Mouse (Mus musculus): ENCODE data around the gene Lpgat1. TPM values are rescaled to one million over a fixed set of nuclear protein-coding genes. Genes with fewer than 3 reads are reported as not detected.
A peak's percentile ranks its signal among the peaks of the same experiment; 100 is the strongest.

Gene Lpgat1
- total RNA-seq, 2 experiments from 2014 or later = 20.8 to 21.5 TPM

DNA sequence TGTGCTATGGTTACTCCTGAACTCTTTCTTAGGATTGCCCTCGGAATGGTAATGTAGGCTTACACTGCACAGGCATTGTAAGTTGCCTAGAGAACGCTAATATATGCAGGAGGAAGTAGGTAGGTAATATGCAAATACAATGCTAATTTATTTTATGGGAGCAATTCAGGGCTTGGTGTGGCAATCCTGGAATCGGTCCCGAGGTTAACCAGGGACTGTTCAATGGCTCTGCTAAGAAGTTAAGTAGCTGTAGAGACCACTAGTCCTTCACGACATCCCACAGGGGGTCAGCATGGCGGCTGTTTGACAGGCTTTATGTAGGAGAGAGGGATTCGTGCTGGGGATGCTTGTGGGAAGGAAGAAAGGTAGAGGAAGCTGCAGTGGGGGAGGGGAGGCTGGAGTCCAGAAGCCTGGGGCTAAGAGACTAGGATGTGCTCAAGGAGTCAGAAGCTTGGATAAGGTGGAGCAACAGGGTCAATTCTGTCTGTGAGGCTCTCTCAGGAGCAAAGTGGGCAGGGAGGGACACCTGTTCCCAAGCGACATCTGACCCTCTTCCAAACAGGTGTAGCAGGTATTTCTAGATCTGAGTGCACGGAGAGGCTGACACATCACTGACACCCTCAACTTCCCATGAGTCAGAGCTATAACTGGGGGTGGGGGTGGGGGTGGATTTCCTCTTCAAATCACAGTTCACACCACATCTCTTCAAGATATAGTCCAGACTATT, 84.6 kb downstream of the Lpgat1 start:
- intact Hi-C loops (cut with DNase I; ENCODE audit: low total_unique reads) = no loop called here
- DNase-seq = no peak

DNA sequence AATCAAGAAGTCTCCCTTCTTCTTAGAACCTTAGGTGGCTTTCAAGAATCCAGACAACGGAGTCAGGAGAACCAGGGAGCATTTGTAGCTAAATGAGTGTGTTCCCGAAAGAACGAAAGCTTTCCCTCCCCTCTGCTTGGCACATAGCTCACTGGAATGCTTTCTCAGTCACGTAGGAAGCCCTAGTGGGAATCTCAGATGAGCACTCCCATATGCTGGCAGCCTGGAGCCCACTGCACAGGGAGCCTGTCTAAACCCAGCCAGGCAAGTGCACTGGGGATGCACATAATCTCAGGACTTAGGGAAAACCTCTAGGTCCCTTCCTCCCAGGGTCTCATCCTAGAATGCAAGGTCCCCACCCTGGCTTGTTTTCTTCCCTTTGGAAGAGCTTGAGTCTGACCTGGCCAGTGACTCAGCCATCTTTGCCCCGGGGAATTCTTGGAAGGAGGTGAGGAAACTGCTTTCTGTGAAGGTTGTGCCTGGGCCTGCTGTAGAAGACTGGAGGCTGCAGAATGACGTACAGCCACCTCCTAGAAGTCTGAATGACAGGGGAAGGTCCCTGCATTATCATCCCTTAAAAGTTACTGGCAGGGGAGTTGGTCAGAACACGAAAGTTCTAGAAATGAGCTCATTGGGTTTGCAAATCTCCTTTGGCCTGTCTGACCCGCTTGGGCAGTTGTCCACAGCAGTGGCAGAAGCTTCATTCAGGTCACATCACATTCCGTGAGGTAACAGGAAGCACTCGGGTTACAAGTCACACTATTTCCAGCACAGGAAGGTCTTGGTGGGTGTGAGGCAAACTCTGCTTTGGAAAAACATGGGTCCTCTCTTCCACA, 85.4 kb downstream of the Lpgat1 start:
- DNase-seq = no peak
- intact Hi-C loops (cut with DNase I; ENCODE audit: low total_unique reads) = no loop called here

DNA sequence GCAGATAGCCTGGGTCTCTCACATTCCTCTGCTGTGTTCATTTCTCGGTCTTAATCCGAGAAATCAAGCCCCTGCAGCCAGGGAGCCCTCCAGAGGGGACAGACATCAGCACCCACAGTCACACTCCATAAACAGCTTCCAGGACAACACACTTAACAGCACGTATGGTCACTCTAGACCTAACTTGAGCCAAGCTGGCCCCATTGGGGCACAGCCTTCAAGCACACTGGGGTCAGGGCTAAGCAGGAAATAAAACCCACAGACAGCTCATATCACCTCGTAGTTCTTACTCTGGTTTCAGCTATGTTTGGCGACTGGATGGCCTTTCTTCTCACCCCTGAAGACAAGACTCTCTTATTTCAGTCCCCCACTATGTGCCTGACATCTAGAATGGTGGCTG, 87.1 kb downstream of the Lpgat1 start:
- no peak for DNase-seq

DNA sequence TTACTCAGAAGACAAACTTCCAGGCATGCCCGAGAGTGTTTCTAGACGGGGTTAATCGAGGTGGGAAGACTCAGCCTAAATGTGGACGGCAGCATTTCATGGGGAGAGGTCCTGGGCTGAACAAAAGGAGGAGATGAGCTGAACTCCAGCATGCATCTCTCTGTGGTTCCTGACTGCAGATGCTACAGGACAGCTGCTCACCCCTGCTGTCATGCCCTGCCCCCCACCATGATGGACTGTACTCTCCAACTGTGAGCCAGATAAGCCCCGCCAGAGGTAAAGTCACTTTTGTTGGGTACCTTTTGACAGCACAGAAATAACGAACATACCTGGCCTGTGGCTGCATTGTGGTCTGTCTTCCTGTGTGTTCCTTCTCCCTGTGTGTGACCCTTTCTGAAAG, 88.2 kb downstream of the Lpgat1 start:
- intact Hi-C loops (cut with DNase I; ENCODE audit: low total_unique reads) = no loop called here
- DNase-seq = no peak

More for the DNA sequence above, 87.1 kb downstream of the Lpgat1 start:
- intact Hi-C loops (cut with DNase I; ENCODE audit: low total_unique reads) = no loop called here

DNA sequence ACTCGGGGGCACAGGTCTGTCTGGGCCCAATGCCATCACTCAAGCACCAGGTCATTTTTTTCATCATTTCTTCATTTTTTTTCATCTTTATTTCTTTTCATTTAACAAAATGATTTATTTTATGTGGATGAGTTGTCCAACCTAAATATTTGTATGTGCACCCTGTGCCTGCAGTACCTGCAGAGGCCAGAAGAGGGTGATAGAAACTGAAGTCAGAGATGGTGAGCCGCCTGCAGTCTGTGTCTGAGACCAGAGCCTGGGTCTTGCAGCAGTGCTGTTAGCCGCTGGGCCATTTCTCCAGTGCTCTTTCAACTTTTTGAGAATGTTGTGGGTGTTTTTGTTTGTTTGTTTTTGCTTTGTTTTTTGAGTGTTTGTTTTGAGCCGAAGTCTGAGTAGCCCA, 89.1 kb downstream of the Lpgat1 start:
- intact Hi-C loops (cut with DNase I; ENCODE audit: low total_unique reads) = no loop called here

DNA sequence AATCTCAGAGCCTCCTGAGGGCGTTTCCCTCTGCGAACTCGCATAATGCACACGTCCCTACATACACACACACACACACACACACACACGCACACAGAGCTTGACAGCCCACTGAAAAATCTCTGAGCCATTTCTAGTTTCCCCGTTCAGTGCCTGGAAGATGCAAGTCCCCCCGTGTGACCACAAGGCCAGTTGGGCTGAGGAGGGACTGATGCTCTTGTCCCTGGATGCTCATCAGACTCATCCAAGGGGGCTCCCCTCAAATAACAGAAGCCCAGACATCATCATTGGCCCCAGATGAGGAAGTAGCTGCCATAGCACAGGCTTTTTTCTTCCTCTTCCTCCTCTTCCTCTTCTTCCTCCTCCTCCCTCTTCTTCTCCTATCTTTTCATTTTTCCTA, 90.3 kb downstream of the Lpgat1 start:
- DNase-seq = no peak
- intact Hi-C loops (cut with DNase I; ENCODE audit: low total_unique reads) = no loop called here

More for the DNA sequence above, 89.1 kb downstream of the Lpgat1 start:
- no peak for DNase-seq

DNA sequence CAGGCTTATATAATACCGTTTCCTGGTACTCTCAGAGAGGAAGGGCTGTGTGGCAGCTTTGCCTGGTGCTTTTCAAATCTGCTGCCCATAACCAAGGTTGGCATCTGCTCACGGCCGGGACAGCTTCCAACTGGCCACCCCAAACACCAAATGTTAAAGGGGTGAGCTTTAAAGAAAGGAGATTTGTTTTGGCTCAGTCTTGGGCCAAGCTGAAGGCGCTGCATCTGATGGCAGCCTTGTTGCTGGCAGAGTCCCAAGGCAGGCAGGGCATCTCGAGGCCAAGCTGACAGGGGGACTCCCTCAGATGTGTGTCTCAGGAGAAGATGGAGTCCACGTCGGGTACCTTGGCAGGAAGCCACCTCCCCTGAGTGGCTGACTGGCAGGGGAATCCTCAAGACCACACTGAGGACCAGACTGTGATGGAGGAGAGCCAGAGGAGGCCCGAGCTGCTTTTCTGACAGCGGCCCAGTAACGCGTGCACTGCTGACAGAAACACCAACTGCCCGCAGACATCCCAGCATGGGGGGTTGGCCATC, 91.1 kb downstream of the Lpgat1 start:
- peak; percentile 29 for DNase-seq
- intact Hi-C loops (cut with DNase I; ENCODE audit: low total_unique reads) = no loop called here

DNA sequence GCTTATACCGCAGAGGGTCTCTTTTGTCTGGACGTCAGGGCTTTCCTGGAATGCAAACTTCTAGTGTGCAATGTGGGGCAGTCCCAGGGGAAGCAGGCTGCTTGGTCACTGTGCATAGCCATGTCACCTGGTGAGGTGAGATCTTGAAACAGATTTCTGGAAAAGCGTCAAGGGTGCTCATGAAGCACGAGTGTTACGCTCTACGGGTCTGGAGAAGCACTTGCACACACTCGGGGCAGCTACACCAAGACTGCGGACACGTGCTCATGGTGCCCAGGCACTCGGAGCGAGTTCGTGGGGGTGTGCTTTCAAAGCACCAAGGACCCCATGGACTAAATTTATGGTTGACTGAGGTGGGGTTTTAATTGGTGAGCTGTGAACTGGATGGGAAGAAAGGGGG, 94.1 kb downstream of the Lpgat1 start:
- intact Hi-C loops (cut with DNase I; ENCODE audit: low total_unique reads) = no loop called here
- no peak for DNase-seq

DNA sequence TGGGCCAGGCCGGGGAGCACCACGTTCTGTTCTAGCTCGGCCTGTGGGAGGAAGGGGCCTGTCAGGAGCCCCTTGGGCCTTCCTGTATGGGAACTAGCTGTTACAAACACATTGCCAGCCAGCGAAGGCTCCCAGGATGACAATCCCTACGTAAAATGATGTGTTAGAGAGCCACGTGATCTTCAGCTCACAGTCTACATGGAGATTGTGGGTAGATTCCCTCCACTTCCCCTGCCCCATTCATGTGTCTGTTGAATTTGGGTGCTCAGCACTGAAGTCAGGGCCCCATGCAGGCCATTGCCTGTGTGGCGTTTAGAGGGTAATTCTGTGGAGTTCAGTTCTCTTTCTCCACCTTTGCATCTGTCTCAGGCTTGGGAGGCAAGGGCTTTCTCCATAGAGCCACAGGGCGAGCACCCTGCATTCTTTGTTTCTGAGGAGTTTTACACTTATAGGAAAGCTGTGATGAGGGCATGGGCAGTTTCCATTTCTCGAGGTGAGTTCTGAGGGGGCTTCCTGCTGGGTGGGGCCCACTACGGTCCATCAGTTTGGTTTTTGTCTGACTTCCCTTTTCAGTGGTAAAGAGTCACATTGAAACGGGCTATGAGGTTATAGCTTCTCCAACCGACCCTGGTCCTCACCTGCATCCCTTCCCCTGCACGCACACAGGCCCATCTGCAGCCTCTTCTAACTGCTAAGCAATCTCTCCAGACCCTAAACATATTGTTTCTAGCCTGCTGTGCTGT, 95.5 kb downstream of the Lpgat1 start:
- intact Hi-C loops (cut with DNase I; ENCODE audit: low total_unique reads) = no loop called here
- no peak for DNase-seq

DNA sequence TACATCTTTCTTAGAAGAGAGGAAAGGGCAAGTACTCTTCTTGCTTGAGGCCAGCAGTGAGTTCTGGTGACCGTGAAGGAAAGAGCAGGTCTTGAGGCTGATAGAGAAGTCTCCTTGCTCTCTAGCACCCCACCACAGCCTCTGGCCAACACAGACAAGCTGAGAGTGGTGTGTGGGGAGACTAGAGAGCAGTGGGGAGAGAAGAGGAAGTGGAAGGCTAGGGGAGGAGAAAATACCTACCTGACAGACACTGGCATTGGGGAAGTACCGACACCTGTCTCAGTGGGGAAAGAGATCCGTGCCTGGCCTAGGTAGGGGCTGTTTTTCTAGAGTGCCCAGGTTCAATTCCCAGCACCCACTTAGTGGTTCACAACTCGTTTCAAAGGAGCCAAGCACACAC, 96.6 kb downstream of the Lpgat1 start:
- intact Hi-C loops (cut with DNase I; ENCODE audit: low total_unique reads) = no loop called here
- DNase-seq = no peak

DNA sequence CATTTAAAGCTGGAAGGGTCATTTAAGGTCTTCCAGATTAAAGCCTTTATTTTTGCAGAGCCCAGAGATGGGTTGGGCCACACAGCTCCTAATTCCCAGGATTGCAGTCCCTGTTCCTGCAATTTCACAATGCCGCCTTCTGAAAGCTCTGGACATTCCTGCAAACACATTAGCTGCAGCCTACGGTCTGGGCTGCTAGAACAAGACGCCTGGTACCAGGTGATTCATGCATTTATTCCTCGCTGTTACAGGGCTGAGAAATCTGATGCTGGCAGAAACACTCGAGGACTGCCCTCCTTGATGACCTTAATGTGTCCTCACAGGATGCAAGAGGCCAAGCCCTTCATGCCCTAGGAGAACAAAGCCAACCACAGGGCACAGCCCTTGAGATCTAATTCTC, 97.3 kb downstream of the Lpgat1 start:
- intact Hi-C loops (cut with DNase I; ENCODE audit: low total_unique reads) = no loop called here
- DNase-seq = no peak

DNA sequence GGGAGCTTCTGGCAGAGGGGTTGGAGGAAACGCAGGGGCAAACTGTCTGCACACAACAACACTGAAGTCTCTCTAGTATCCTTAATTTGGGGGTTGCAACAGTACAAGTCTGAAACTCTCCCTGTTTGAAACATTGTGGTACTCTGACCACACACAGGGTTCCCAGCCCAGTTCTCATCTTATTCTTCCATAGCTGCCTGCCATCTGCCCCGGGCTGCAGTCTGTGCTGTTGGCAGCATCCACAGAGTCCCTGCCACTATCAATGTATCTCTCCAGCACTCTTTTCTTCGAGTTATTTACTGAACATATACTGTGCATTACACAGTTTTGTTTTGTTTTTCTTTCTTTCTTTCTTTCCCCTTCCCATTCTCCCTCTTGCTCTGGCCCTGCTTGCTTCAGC, 99.0 kb downstream of the Lpgat1 start:
- DNase-seq = no peak
- intact Hi-C loops (cut with DNase I; ENCODE audit: low total_unique reads) = loop anchor here (2.0 kb wide), 1 partner anchor 234 kb away; no protein-coding TSS in a partner anchor

DNA sequence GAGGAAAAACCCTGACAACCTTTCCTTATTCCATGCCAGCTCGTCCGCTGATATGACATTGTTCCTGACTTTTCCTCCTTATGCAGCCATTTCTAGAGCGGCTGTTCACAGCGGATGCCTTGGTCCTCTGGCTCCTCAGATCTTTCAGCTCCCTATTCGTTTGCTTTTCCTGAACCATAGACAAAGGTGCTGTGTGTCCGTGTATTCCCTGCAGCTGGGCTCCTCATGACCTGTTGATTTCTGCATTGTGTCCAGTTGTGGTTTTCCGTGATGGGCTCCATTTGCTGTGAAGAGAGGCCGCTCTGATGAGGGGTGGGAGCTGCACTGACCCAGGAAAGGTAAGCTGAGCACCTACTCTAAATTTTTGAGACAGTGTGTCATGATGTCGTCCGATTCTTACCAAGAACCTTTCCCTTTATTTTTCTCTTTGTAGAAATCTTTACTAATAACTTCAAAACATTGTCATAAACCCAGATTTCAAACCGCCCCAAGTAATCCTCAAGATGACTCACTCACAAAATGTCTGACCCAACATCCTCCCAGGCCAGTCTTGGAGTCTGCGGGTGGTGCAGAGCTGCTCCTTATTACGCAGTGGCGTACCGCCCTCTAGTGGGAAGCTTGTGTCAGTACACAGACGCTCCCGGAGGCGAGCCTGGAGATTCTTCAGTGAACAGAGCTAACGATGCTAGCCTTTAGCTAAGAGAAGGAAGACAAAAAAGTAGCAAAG, 99.9 kb downstream of the Lpgat1 start:
- intact Hi-C loops (cut with DNase I; ENCODE audit: low total_unique reads) = loop anchor here (2.0 kb wide), 1 partner anchor 235 kb away; no protein-coding TSS in a partner anchor
- DNase-seq = peak; percentile 87

DNA sequence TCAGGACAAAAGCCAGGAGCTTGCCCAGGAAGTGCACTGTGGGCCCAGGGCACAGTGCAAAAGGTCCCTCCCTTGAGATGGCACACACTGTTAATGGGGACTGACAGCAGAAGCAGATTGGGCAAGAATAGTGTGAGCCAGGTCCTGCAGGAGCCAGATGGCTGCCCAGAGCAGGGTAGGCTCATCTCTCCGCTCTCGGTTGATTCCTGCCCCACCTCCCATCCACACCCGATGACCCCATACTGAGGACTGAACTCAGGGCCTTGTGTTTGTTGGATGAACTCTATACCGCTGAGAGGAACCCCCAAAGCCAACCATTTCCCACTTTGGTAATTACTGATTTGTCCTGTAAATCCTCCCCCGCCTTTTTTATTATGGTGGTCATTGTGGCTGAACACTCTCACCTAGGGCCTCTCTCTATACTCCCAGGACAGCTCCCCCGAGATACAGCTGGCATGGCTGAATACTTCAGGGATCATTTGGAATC, 100.6 kb downstream of the Lpgat1 start:
- intact Hi-C loops (cut with DNase I; ENCODE audit: low total_unique reads) = no loop called here
- no peak for DNase-seq

DNA sequence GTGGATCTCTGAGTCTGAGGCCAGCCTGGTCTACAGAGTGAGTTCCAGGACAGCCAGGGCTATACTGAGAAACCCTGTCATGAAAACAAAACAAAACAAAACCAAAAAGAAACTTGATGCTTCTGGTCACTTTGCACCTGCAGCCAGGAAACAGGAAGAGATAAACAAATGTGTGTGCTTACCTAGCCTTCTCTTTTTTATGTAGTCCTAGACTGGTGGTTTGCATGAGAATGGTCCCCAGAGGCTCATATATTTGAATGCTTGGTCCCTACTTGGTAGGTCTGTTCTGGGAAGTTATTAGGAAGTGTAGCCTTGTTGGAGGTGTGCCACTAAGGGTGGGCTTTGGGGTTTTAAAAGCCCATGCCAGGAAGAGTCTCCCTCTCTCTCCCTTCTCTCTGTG, 101.4 kb downstream of the Lpgat1 start:
- no peak for DNase-seq
- intact Hi-C loops (cut with DNase I; ENCODE audit: low total_unique reads) = no loop called here

DNA sequence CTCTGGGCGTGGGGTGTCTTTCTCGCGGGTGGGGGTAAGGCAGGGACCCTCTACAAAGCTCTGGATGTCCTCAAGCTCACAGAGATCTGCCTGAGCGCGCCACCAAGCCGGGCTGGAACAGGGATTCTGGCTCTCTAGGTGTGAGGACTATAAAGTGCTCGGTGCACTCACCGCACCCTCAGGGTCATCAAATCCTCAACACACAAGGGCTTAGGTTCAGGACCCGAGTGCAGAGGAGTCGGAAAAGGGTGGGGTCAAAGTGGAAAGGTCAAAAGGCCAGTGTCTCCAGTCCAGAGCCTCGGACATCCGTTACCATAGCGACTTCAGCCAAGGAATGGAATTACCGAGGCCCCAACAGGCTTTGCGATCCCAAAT, 103.3 kb downstream of the Lpgat1 start:
- intact Hi-C loops (cut with DNase I; ENCODE audit: low total_unique reads) = no loop called here
- DNase-seq = no peak

DNA sequence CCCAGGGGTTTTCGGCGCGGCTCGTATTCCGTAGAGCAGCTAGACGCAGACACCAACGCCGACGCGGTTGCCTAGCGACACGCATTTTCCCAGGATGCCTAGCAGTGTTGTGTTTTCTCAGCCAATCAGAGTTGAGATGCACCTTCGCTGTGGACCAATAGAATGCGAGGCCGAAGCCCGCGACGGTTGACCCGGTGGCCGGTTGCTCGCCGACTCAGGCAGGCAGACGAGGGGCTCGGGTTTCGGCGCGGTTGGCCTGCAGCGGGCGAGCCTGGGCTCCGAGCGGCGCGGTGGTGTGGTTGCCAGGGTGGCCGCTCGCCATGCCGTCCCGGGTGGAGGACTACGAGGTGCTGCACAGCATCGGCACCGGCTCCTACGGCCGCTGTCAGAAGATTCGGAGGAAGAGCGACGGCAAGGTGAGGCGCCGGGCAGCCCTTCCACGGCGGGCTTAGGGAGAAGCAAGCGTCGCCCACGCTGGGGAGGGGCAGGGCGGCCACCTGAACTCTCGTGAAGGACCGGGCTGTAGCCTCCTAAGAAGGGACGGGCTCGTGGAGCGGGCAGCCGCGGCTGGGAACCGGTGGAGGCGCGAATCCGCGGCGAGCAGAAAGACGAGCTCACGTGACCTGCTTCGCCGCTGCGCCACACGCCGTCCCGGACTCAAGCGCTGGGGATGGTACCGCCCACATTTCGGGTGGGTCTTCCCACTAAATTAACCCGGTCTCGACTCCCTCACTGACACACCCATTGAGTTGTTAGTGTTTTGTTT, 103.9 kb downstream of the Lpgat1 start, which contains the start of gene Nek2:
Gene Nek2 (plus strand): TSS at position 119 of the 766 bp plus-strand sequence.
- peak; percentile 95 for DNase-seq
- intact Hi-C loops (cut with DNase I; ENCODE audit: low total_unique reads) = no loop called here

DNA sequence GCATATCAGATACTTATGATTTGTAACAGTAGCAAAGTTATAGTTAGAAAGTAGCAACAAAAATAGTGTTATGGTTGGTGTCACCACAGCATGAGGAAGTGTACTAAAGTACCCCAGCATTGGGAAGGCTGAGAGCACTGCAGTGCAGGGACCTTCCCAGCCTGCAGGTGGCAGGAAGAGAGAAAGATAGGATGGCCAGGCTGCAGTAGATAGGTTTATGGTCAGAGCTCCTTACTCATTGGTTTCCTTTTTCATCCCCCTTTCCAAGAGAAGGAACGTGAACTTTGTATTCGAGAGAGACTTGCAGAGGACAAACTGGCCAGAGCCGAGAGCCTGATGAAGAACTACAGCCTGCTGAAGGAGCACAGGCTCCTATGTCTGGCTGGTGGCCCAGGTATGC, 111.5 kb downstream of the Lpgat1 start:
- intact Hi-C loops (cut with DNase I; ENCODE audit: low total_unique reads) = no loop called here
- no peak for DNase-seq

Data from gastrocnemius, postnatal 14 days (tissue).